Mouse (Mus musculus) spleen, adult 2 months (tissue): ENCODE measurements around the gene Hdac7.

ENCODE experiments used
- CTCF ChIP-seq: fragments of 200-500 bp; IDR thresholded peaks from 2 replicates; pipeline ENCODE4 v1.5.1; 2011; ENCODE audit warnings: mild to moderate bottlenecking, inconsistent platforms; ENCODE audit not compliant: insufficient read depth, insufficient read length, insufficient replicate concordance; ENCODE audit errors: extremely low read depth
- POLR2A ChIP-seq: fragments of 200-500 bp; IDR thresholded peaks from 2 replicates; pipeline ENCODE4 v1.6.1; 2011; ENCODE audit warnings: low read depth, low read length, inconsistent platforms

GRCm38 (mm10) chr15:97796674-97797310 is 47.5 kb downstream of the Hdac7 start:
- no peak for TF ChIP-seq POLR2A
- no peak for TF ChIP-seq CTCF
